Mouse (Mus musculus) hindbrain, embryonic 11.5 days (tissue): Measurements from ENCODE around the gene Tnfrsf1b. TPM values are rescaled to one million over a fixed set of nuclear protein-coding genes. Genes with fewer than 3 reads are reported as not detected.

Experiments used
- ATAC-seq: fragments of 200-750 bp; cut with Nextera tagmentation; 2 replicates; pipeline ENCODE4 v1.8.0; 2017; ENCODE audit warnings: mild to moderate bottlenecking, moderate TSS enrichment, moderate library complexity; ENCODE audit not compliant: low FRiP score
- DNase-seq: peaks from one replicate; pipeline ENCODE4 v3.0.0-alpha.2; 2015; ENCODE audit warnings: low spot score
- H3K27ac ChIP-seq: fragments of 300-500 bp; sonication (generic); 2 replicates; pipeline ENCODE4 v1.5.1; 2014; ENCODE audit warnings: mild to moderate bottlenecking, low read depth, low read length
- H3K27me3 ChIP-seq: fragments of 300-500 bp; sonication (generic); 2 replicates; pipeline ENCODE4 v1.6.1; 2014; ENCODE audit warnings: mild to moderate bottlenecking, low read length, moderate library complexity, mixed read lengths; ENCODE audit not compliant: control insufficient read depth, insufficient read depth
- H3K36me3 ChIP-seq: fragments of 300-500 bp; sonication (generic); 2 replicates; pipeline ENCODE4 v1.6.1; 2014; ENCODE audit warnings: mild to moderate bottlenecking, low read length, moderate library complexity, mixed read lengths; ENCODE audit not compliant: control insufficient read depth, insufficient read depth
- H3K4me1 ChIP-seq: fragments of 300-500 bp; sonication (generic); replicated peaks from 2 replicates; pipeline ENCODE4 v1.6.1; 2014; ENCODE audit warnings: low read length, mixed read lengths; ENCODE audit not compliant: control insufficient read depth, insufficient read depth
- H3K4me2 ChIP-seq: fragments of 300-500 bp; sonication (generic); replicated peaks from 2 replicates; pipeline ENCODE4 v1.6.1; 2014; ENCODE audit warnings: mild to moderate bottlenecking, low read depth, low read length
- H3K4me3 ChIP-seq: fragments of 300-500 bp; sonication (generic); 2 replicates; pipeline ENCODE4 v1.5.1; 2014; ENCODE audit warnings: low read depth, low read length
- H3K9ac ChIP-seq: fragments of 300-500 bp; sonication (generic); 2 replicates; pipeline ENCODE4 v1.6.1; 2014; ENCODE audit warnings: low read depth, low read length
- H3K9me3 ChIP-seq: fragments of 300-500 bp; sonication (generic); 2 replicates; pipeline ENCODE4 v1.6.1; 2016; ENCODE audit warnings: low read length; ENCODE audit not compliant: control insufficient read depth
- WGBS: fragments of 180-500 bp; shearing (Covaris S2); extraction: QIAGEN DNeasy Blood & Tissue Kit; methylation state at CpG from one replicate; pipeline ENCODE4 v1.1.7; 2014; 5-methylcytosine and 5-hydroxymethylcytosine counted together
- polyA plus RNA-seq: library from polyadenylated mRNA; unstranded; fragments of >200 nt; fragmentation: Nextera tagmentation; extraction: Ambion mirVana; gene quantifications from 2 replicates; pipeline ENCODE4 v1.2.1, GENCODE M21; 2014

Tnfrsf1b gene
- polyA plus RNA-seq, 1 experiment from 2014 or later = 1.6 TPM

GRCm38 (mm10) chr4:145231732-145232131 lies 14.9 kb downstream of the Tnfrsf1b start:
- H3K4me1 ChIP-seq = no peaks in the 10 kb centered on the region
- no peak for ATAC-seq
- DNase-seq = no peak
- H3K9ac ChIP-seq = no peak overlapping the region
- no peak overlapping the region for H3K4me3 ChIP-seq
- H3K27ac ChIP-seq = no peak overlapping the region
- H3K27me3 ChIP-seq = no peaks in the 10 kb centered on the region
- no peak overlapping the region for H3K4me2 ChIP-seq
- H3K36me3 ChIP-seq = no peaks in the 10 kb centered on the region
- no peaks in the 10 kb centered on the region for H3K9me3 ChIP-seq
- WGBS = 95% methylated on average over 5 of the region's 5 CpGs

GRCm38 (mm10) chr4:145230647-145231046 lies 16.0 kb downstream of the Tnfrsf1b start:
- Histone ChIP-seq H3K4me2 (no peak overlapping the region), H3K27ac (no peak overlapping the region), H3K4me1 (no peaks in the 10 kb centered on the region), H3K9ac (no peak overlapping the region), H3K4me3 (no peak overlapping the region), H3K9me3 (no peaks in the 10 kb centered on the region), H3K27me3 (no peaks in the 10 kb centered on the region), H3K36me3 (no peaks in the 10 kb centered on the region)
- ATAC-seq = no peak
- DNase-seq = no peak
- WGBS = 87% methylated on average over 2 of the region's 2 CpGs

- ATAC-seq (no peak), DNase-seq (no peak)
- Histone ChIP-seq H3K27ac (no peak overlapping the region), H3K27me3 (no peaks in the 10 kb centered on the region), H3K9ac (no peak overlapping the region), H3K4me2 (no peak overlapping the region), H3K9me3 (no peaks in the 10 kb centered on the region), H3K4me1 (no peaks in the 10 kb centered on the region), H3K36me3 (no peaks in the 10 kb centered on the region), H3K4me3 (no peak overlapping the region)
- WGBS = 90% methylated on average over 5 of the region's 5 CpGs
Observed at GRCm38 (mm10) chr4:145229524-145230163, 17.0 kb downstream of the Tnfrsf1b start.

GRCm38 (mm10) chr4:145229051-145229450 lies 17.6 kb downstream of the Tnfrsf1b start:
- WGBS = 85% methylated on average over 6 of the region's 6 CpGs
- ATAC-seq = no peak

GRCm38 (mm10) chr4:145224613-145225012 lies 22.1 kb downstream of the Tnfrsf1b start:
- H3K9ac ChIP-seq = no peak overlapping the region
- 92% methylated on average over 4 of the region's 4 CpGs for WGBS
- ATAC-seq (no peak), DNase-seq (no peak)
- H3K27me3 ChIP-seq = no peaks in the 10 kb centered on the region
- H3K4me3 ChIP-seq = no peak overlapping the region
- no peak overlapping the region for H3K4me2 ChIP-seq
- no peaks in the 10 kb centered on the region for H3K36me3 ChIP-seq
- H3K4me1 ChIP-seq = no peaks in the 10 kb centered on the region
- H3K27ac ChIP-seq = no peak overlapping the region
- no peaks in the 10 kb centered on the region for H3K9me3 ChIP-seq

More at GRCm38 (mm10) chr4:145229051-145229450, 17.6 kb downstream of the Tnfrsf1b start:
- Histone ChIP-seq H3K4me3 (no peak overlapping the region), H3K27me3 (no peaks in the 10 kb centered on the region), H3K9ac (no peak overlapping the region), H3K4me1 (no peaks in the 10 kb centered on the region), H3K4me2 (no peak overlapping the region), H3K9me3 (no peaks in the 10 kb centered on the region), H3K27ac (no peak overlapping the region), H3K36me3 (no peaks in the 10 kb centered on the region)
- DNase-seq = no peak

GRCm38 (mm10) chr4:145222064-145222463 lies 24.6 kb downstream of the Tnfrsf1b start:
- H3K9me3 ChIP-seq = no peaks in the 10 kb centered on the region
- H3K9ac ChIP-seq = no peak overlapping the region
- WGBS = 84% methylated on average over 8 of the region's 8 CpGs
- ATAC-seq = no peak
- H3K36me3 ChIP-seq = no peaks in the 10 kb centered on the region
- no peaks in the 10 kb centered on the region for H3K4me1 ChIP-seq
- H3K27me3 ChIP-seq = no peaks in the 10 kb centered on the region
- H3K4me3 ChIP-seq = no peak overlapping the region
- H3K27ac ChIP-seq = no peak overlapping the region
- no peak for DNase-seq
- no peak overlapping the region for H3K4me2 ChIP-seq

- Histone ChIP-seq H3K9ac (no peak overlapping the region), H3K4me1 (no peaks in the 10 kb centered on the region), H3K36me3 (no peaks in the 10 kb centered on the region), H3K27me3 (no peaks in the 10 kb centered on the region), H3K4me3 (no peak overlapping the region), H3K4me2 (no peak overlapping the region), H3K27ac (no peak overlapping the region), H3K9me3 (no peaks in the 10 kb centered on the region)
- WGBS = 76% methylated on average over 2 of the region's 2 CpGs
- no peak for DNase-seq
- no peak for ATAC-seq
Observed at GRCm38 (mm10) chr4:145221379-145221778, 25.3 kb downstream of the Tnfrsf1b start.

- Histone ChIP-seq H3K4me3 (no peak overlapping the region), H3K27me3 (no peaks in the 10 kb centered on the region), H3K9me3 (no peaks in the 10 kb centered on the region), H3K36me3 (no peaks in the 10 kb centered on the region), H3K9ac (no peak overlapping the region), H3K4me2 (no peak overlapping the region), H3K4me1 (no peaks in the 10 kb centered on the region), H3K27ac (no peak overlapping the region)
- no peak for ATAC-seq
- WGBS = 72% methylated on average over 1 of the region's 1 CpGs
- DNase-seq = no peak
Observed at GRCm38 (mm10) chr4:145220001-145220400, 26.7 kb downstream of the Tnfrsf1b start.

- WGBS = 66% methylated on average over 15 of the region's 15 CpGs
- no peak overlapping the region for H3K4me2 ChIP-seq
- DNase-seq = no peak
Observed at GRCm38 (mm10) chr4:145219240-145219985, 27.3 kb downstream of the Tnfrsf1b start.

More at GRCm38 (mm10) chr4:145219240-145219985, 27.3 kb downstream of the Tnfrsf1b start:
- Histone ChIP-seq H3K27ac (no peak overlapping the region), H3K4me3 (no peak overlapping the region), H3K4me1 (no peaks in the 10 kb centered on the region), H3K9ac (no peak overlapping the region), H3K27me3 (no peaks in the 10 kb centered on the region), H3K36me3 (no peaks in the 10 kb centered on the region), H3K9me3 (no peaks in the 10 kb centered on the region)
- no peak for ATAC-seq
